Mouse (Mus musculus): ENCODE results near the gene Gsc2.

GRCm38 (mm10) chr16:17929211-17929610 lies 14.4 kb upstream of the Gsc2 start:
- TF ChIP-seq GATA1 (IDR thresholded peaks at IDR 0.05; ENCODE audit: low read length) (no peak), TAL1 (IDR thresholded peaks at IDR 0.05; ENCODE audit: low read length) (no peak)

Measured in erythroblast, embryonic 14.5 days (primary cell).